Mouse (Mus musculus): ENCODE measurements around the gene B3gnt2.

The B3gnt2 gene

GRCm38 (mm10) chr11:22815143-22815542, 45.6 kb downstream of the B3gnt2 start:
- DNase-seq (ENCODE audit: low spot score), result no peak

- DNase-seq (ENCODE audit: low spot score), result no peak
Observed at GRCm38 (mm10) chr11:22813921-22814704, 46.6 kb downstream of the B3gnt2 start.

GRCm38 (mm10) chr11:22813427-22813826, 47.3 kb downstream of the B3gnt2 start:
- no peak for DNase-seq (ENCODE audit: low spot score)

GRCm38 (mm10) chr11:22811413-22811812, 49.3 kb downstream of the B3gnt2 start:
- DNase-seq (ENCODE audit: low spot score), result no peak

GRCm38 (mm10) chr11:22809465-22810096, 51.2 kb downstream of the B3gnt2 start:
- DNase-seq (ENCODE audit: low spot score), result peak; percentile 6

GRCm38 (mm10) chr11:22808040-22808439, 52.7 kb downstream of the B3gnt2 start:
- DNase-seq (ENCODE audit: low spot score), result no peak

GRCm38 (mm10) chr11:22805171-22805570, 55.6 kb downstream of the B3gnt2 start:
- DNase-seq (ENCODE audit: low spot score), result no peak

GRCm38 (mm10) chr11:22799987-22800424, 60.8 kb downstream of the B3gnt2 start:
- DNase-seq (ENCODE audit: low spot score), result peak; percentile 45

- no peak for DNase-seq (ENCODE audit: low spot score)
Observed at GRCm38 (mm10) chr11:22798916-22799315, 61.8 kb downstream of the B3gnt2 start.

GRCm38 (mm10) chr11:22794734-22795133, 66.0 kb downstream of the B3gnt2 start:
- DNase-seq (ENCODE audit: low spot score), result no peak

GRCm38 (mm10) chr11:22793881-22794203, 66.9 kb downstream of the B3gnt2 start:
- no peak for DNase-seq (ENCODE audit: low spot score)

GRCm38 (mm10) chr11:22793176-22793880, 67.4 kb downstream of the B3gnt2 start:
- DNase-seq (ENCODE audit: low spot score), result no peak

GRCm38 (mm10) chr11:22792149-22792548, 68.6 kb downstream of the B3gnt2 start:
- no peak for DNase-seq (ENCODE audit: low spot score)

GRCm38 (mm10) chr11:22791726-22792125, 69.0 kb downstream of the B3gnt2 start:
- DNase-seq (ENCODE audit: low spot score), result no peak

- no peak for DNase-seq (ENCODE audit: low spot score)
Observed at GRCm38 (mm10) chr11:22787833-22788232, 72.9 kb downstream of the B3gnt2 start.

GRCm38 (mm10) chr11:22784477-22784876, 76.3 kb downstream of the B3gnt2 start:
- DNase-seq (ENCODE audit: low spot score), result no peak

GRCm38 (mm10) chr11:22782705-22783124, 78.0 kb downstream of the B3gnt2 start:
- no peak for DNase-seq (ENCODE audit: low spot score)

- DNase-seq (ENCODE audit: low spot score), result no peak
Observed at GRCm38 (mm10) chr11:22781190-22781589, 79.6 kb downstream of the B3gnt2 start.

- DNase-seq (ENCODE audit: low spot score), result peak; percentile 9
Observed at GRCm38 (mm10) chr11:22780761-22781160, 80.0 kb downstream of the B3gnt2 start.

GRCm38 (mm10) chr11:22779821-22780551, 80.8 kb downstream of the B3gnt2 start:
- no peak for DNase-seq (ENCODE audit: low spot score)

GRCm38 (mm10) chr11:22778596-22778995, 82.2 kb downstream of the B3gnt2 start:
- no peak for DNase-seq (ENCODE audit: low spot score)

GRCm38 (mm10) chr11:22777531-22777930, 83.2 kb downstream of the B3gnt2 start:
- DNase-seq (ENCODE audit: low spot score), result peak; percentile 12
